Mouse (Mus musculus) duodenum, adult 2 months (tissue): ENCODE measurements around the gene Ltbp1. TPM values are rescaled to one million over a fixed set of nuclear protein-coding genes. Genes with fewer than 3 reads are reported as not detected.

Experiments used
- polyA plus RNA-seq: library from polyadenylated mRNA; depleted of rRNA; stranded (reverse); fragments of >200 nt; gene quantifications from 2 replicates; pipeline ENCODE4 v1.2.3, GENCODE M21; 2012; ENCODE audit warnings: low replicate concordance; rRNA removed

Gene Ltbp1
- polyA plus RNA-seq: 8.2 and 9.6 TPM in 2 replicates

DNA sequence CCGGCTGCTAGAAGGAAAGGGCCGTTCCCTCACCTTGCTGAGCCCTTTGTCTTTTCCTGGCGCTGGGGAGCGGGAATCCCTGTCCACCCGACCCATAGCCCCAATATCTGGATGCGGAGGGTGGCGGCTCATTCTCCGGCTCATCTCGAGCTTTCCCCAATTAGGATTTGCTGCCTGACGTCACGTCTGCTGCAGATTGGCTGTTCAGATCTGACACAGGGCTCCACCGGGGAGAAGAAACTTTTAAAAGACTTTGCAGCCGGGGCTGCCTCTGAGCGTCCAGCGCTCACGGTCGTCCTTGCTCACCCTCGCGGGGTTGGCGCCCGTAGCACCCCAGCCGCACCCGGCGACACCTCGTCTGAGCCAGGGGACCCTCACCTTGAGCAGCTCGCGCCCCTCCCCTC, at the start of gene Ltbp1:
Gene Ltbp1 (plus strand): TSS at position 288 of the 404 bp plus-strand sequence.

DNA sequence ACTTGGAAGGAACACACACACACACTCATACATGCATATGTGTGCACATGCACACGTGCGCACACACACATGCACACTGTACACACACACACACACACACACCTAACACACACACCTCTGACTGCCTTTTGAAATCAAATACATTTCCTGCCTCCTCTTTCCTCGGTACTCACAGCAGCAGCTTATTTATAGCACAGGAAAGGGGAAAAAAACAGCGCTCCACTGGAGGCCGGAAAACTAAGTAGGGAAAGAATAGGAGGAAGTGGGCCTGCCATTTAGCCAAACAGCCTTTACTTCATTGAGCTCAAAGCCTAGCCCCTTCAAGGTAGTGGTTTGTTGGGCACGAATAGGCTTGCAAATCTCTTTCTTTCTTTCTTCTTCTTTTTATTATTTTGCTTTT, 430.2 kb downstream of the Ltbp1 start, which contains the start of gene Rasgrp3:
Gene Rasgrp3 (plus strand): TSS at position 298 of the 400 bp plus-strand sequence.

